17 mouse cellular contexts compared by ENCODE assay signal in the genomic region with DNA sequence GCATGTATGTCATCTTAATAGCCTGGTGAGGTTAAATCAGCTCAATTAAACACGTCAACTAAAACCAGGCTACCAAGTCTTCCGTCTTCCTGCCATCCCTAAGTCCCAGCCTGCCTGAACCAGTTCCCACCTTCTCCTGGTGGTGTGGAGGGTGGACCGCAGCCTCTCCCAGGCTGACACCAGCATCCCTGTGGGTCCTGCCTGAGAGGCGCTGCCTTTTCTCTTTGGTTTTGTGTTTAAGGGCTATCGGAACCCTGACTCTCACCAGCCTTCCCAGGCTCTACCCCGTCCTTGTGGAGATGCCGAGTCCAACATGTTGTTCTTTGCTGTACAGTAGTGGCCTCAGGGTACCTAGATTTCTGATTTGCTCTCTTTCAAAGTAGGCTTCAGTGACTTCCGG. TPM values are rescaled to one million over a fixed set of nuclear protein-coding genes. Genes with fewer than 3 reads are reported as not detected.
A peak's percentile ranks its signal among the peaks of the same experiment; 100 is the strongest.
DNase-seq lines count a peak whose midpoint lies in the region; ATAC-seq and TF ChIP-seq lines count a peak whose summit lies in the region.
"Had no signal": no experiment of that assay in that cellular context is flagged by ENCODE, and none has a peak within 500 bp of the region (broad histone marks: within the 10 kb centered on the region; RNA-seq: fewer than 3 reads in every experiment).

No protein-coding gene starts in this region.

- H3K9ac ChIP-seq in heart, embryonic 13.5 days, result peak overlapping the region; percentile 17; the same call in 1 of the 2 replicates
- H3K9ac ChIP-seq in hindbrain, postnatal 0 days (replicated peaks; ENCODE audit: low read length), result no peak overlapping the region
- H3K9ac ChIP-seq in neural tube, embryonic 12.5 days, result no peak overlapping the region
- H3K9ac ChIP-seq in liver, embryonic 12.5 days, result no peak overlapping the region
- H3K9ac ChIP-seq: intestine, embryonic 15.5 days; liver, embryonic 15.5 days had no signal

- 82% methylated on average over 8 of the region's 8 CpGs for WGBS in heart, embryonic 13.5 days
- WGBS in embryonic facial prominence, embryonic 10.5 days, result 67% methylated on average over 8 of the region's 8 CpGs
- WGBS in hindbrain, postnatal 0 days, result 25% methylated on average over 8 of the region's 8 CpGs
- WGBS in neural tube, embryonic 12.5 days, result 24% methylated on average over 8 of the region's 8 CpGs
- WGBS in liver, embryonic 12.5 days (ENCODE audit: insufficient replicate concordance), result 87% methylated on average over 8 of the region's 8 CpGs

- no peak for DNase-seq in heart, adult 9 months (ENCODE audit: low spot score in 2 of 2)
- DNase-seq in embryonic facial prominence, embryonic 10.5 days (ENCODE audit: low spot score), result no peak
- no peak for DNase-seq in hindbrain, postnatal 0 days (ENCODE audit: low spot score)
- no peak for DNase-seq in urinary bladder, postnatal 25 days (ENCODE audit: low spot score)
- DNase-seq in adrenal gland, postnatal 14 days, result no peak
- DNase-seq: cerebellum, postnatal 14 days; left cerebral cortex, postnatal 4 days had no signal

- no peak overlapping the region for H3K4me3 ChIP-seq in heart, embryonic 13.5 days
- no peak overlapping the region for H3K4me3 ChIP-seq in embryonic facial prominence, embryonic 10.5 days
- no peak overlapping the region for H3K4me3 ChIP-seq in hindbrain, postnatal 0 days (ENCODE audit: low read length)
- H3K4me3 ChIP-seq in neural tube, embryonic 12.5 days, result no peak overlapping the region
- H3K4me3 ChIP-seq in liver, embryonic 12.5 days, result no peak overlapping the region
- H3K4me3 ChIP-seq: intestine, embryonic 15.5 days; layer of hippocampus, adult 2 months; liver, embryonic 15.5 days had no signal

- peaks cover 42% of the 10 kb centered on the region for H3K4me1 ChIP-seq in heart, embryonic 13.5 days
- peaks cover 33% of the 10 kb centered on the region for H3K4me1 ChIP-seq in embryonic facial prominence, embryonic 10.5 days
- peaks cover 12% of the 10 kb centered on the region for H3K4me1 ChIP-seq in hindbrain, postnatal 0 days (ENCODE audit: insufficient read depth, low read length)
- peaks cover 67% of the 10 kb centered on the region for H3K4me1 ChIP-seq in neural tube, embryonic 12.5 days
- H3K4me1 ChIP-seq in liver, embryonic 12.5 days, result peaks cover 8% of the 10 kb centered on the region; the same call in 1 of the 2 replicates
- H3K4me1 ChIP-seq: liver, embryonic 15.5 days had no signal

- ATAC-seq in heart, embryonic 13.5 days (ENCODE audit: extremely low read depth, insufficient number of reproducible peaks, low FRiP score, low TSS enrichment), result no peak
- no peak for ATAC-seq in hindbrain, postnatal 0 days
- peak; percentile 51 for ATAC-seq in neural tube, embryonic 12.5 days (ENCODE audit: low FRiP score, low read depth)
- ATAC-seq in liver, embryonic 12.5 days, result no peak
- ATAC-seq: activated CD4-positive, CD25-positive, alpha-beta regulatory T cell, adult 4 months had no signal

- H3K36me3 ChIP-seq in heart, embryonic 13.5 days, result peaks cover 33% of the 10 kb centered on the region
- H3K36me3 ChIP-seq in embryonic facial prominence, embryonic 10.5 days (replicated peaks), result peaks cover 43% of the 10 kb centered on the region
- peaks cover 8% of the 10 kb centered on the region; the same call in 1 of the 2 replicates for H3K36me3 ChIP-seq in hindbrain, postnatal 0 days (ENCODE audit: insufficient read depth, low read length)
- peaks cover 18% of the 10 kb centered on the region for H3K36me3 ChIP-seq in neural tube, embryonic 12.5 days
- H3K36me3 ChIP-seq in liver, embryonic 12.5 days, result peaks cover 37% of the 10 kb centered on the region
- H3K36me3 ChIP-seq: intestine, embryonic 15.5 days had no signal

- H3K27ac ChIP-seq in heart, embryonic 13.5 days (replicated peaks), result no peak overlapping the region
- peak overlapping the region; percentile 55; the same call in 1 of the 2 replicates for H3K27ac ChIP-seq in embryonic facial prominence, embryonic 10.5 days (replicated peaks)
- H3K27ac ChIP-seq in hindbrain, postnatal 0 days, result peak overlapping the region; percentile 64
- 0 out of 2 replicates have a peak overlapping the region, but pooled peaks have one; percentile 15 for H3K27ac ChIP-seq in neural tube, embryonic 12.5 days
- no peak overlapping the region for H3K27ac ChIP-seq in liver, embryonic 12.5 days
- H3K27ac ChIP-seq: intestine, embryonic 15.5 days; layer of hippocampus, adult 2 months; liver, embryonic 15.5 days had no signal

- no peaks in the 10 kb centered on the region for H3K9me3 ChIP-seq in heart, embryonic 13.5 days
- no peaks in the 10 kb centered on the region for H3K9me3 ChIP-seq in embryonic facial prominence, embryonic 10.5 days
- no peaks in the 10 kb centered on the region for H3K9me3 ChIP-seq in hindbrain, postnatal 0 days (ENCODE audit: low read length)
- H3K9me3 ChIP-seq in neural tube, embryonic 12.5 days, result no peaks in the 10 kb centered on the region
- no peaks in the 10 kb centered on the region for H3K9me3 ChIP-seq in liver, embryonic 12.5 days (replicated peaks)
- H3K9me3 ChIP-seq: G1E; intestine, embryonic 15.5 days; liver, embryonic 15.5 days had no signal

- TF ChIP-seq CTCF in hindbrain, postnatal 0 days (IDR thresholded peaks at IDR 0.05; ENCODE audit: low read depth), result peak; percentile 18; the same call in 1 of the 2 replicates

- no peak overlapping the region for H3K4me2 ChIP-seq in heart, embryonic 13.5 days
- 0 out of 2 replicates have a peak overlapping the region, but pooled peaks have one; percentile 0 for H3K4me2 ChIP-seq in hindbrain, postnatal 0 days (ENCODE audit: low read depth, low read length)
- peak overlapping the region; percentile 27 for H3K4me2 ChIP-seq in neural tube, embryonic 12.5 days (replicated peaks)
- no peak overlapping the region for H3K4me2 ChIP-seq in liver, embryonic 12.5 days
- H3K4me2 ChIP-seq: intestine, embryonic 15.5 days; liver, embryonic 15.5 days had no signal

- no peaks in the 10 kb centered on the region for H3K27me3 ChIP-seq in heart, embryonic 13.5 days (replicated peaks)
- H3K27me3 ChIP-seq in embryonic facial prominence, embryonic 10.5 days (replicated peaks; ENCODE audit: low read depth, poor library complexity, severe bottlenecking), result peaks cover 10% of the 10 kb centered on the region
- H3K27me3 ChIP-seq in hindbrain, postnatal 0 days (ENCODE audit: insufficient read depth, low read length), result no peaks in the 10 kb centered on the region
- H3K27me3 ChIP-seq in neural tube, embryonic 12.5 days (replicated peaks), result no peaks in the 10 kb centered on the region
- H3K27me3 ChIP-seq in liver, embryonic 12.5 days (replicated peaks), result no peaks in the 10 kb centered on the region
- H3K27me3 ChIP-seq: intestine, embryonic 15.5 days; liver, embryonic 15.5 days had no signal

RNA-seq across cellular contexts. Expression of gene Rfx4, which starts 44.4 kb away (rescaled TPM):
- polyA plus RNA-seq in heart, embryonic 13.5 days (2015; fragmentation: Nextera tagmentation; extraction: Ambion mirVana), result not detected in 2 replicates
- polyA plus RNA-seq in embryonic facial prominence, embryonic 10.5 days (2016; fragmentation: Nextera tagmentation; extraction: Ambion mirVana), result 3.8 and 15.5 TPM in 2 replicates
- 16.7 and 21.5 TPM in 2 replicates for total RNA-seq in hindbrain, postnatal 0 days (2014; rRNA removed)
- 16.1 and 17.1 TPM in 2 replicates for polyA plus RNA-seq in hindbrain, postnatal 0 days (2015; fragmentation: Nextera tagmentation; extraction: Ambion mirVana)
- polyA plus RNA-seq in neural tube, embryonic 12.5 days (2016; fragmentation: Nextera tagmentation; extraction: Ambion mirVana), result 40.6 and 46.0 TPM in 2 replicates
- polyA plus RNA-seq in liver, embryonic 12.5 days (2016; fragmentation: Nextera tagmentation; extraction: Ambion mirVana), result not detected in 2 replicates
- 0.63 and 1.1 TPM in 2 replicates for total RNA-seq in adrenal gland, postnatal 14 days (2021)
- total RNA-seq: G1E; gastrocnemius, adult 8-10 months had no signal
- polyA plus RNA-seq: activated CD4-positive, CD25-positive, alpha-beta regulatory T cell, adult 4 months; G1E; heart, embryonic 14.5 days; intestine, embryonic 15.5 days; liver, embryonic 15.5 days had no signal

Comparison
In these comparisons a context has a peak if more than half of its experiments do, and no peak if none do; other contexts are left out.
1. H3K27ac ChIP-seq: peak in embryonic facial prominence, embryonic 10.5 days (single experiment), hindbrain, postnatal 0 days (single experiment) and neural tube, embryonic 12.5 days (single experiment); none in heart, embryonic 13.5 days (single experiment) and liver, embryonic 12.5 days (single experiment).
2. H3K4me2 ChIP-seq: peak in hindbrain, postnatal 0 days (single experiment) and neural tube, embryonic 12.5 days (single experiment); none in heart, embryonic 13.5 days (single experiment) and liver, embryonic 12.5 days (single experiment).